Mouse (Mus musculus): ENCODE data around the gene Klk9. TPM values are rescaled to one million over a fixed set of nuclear protein-coding genes. Genes with fewer than 3 reads are reported as not detected.

The Klk9 gene
- polyA plus RNA-seq (2015; fragmentation: Nextera tagmentation; extraction: Ambion mirVana) = 101 and 118 TPM in 2 replicates

- Histone ChIP-seq H3K4me2 (replicated peaks; ENCODE audit: low read depth) (no peak within 1 kb of the TSS), H3K4me3 (ENCODE audit: low read depth, low read length) (no peak within 1 kb of the TSS), H3K9me3 (ENCODE audit: control insufficient read depth, low read length) (no peaks in the 10 kb centered on the region), H3K27me3 (ENCODE audit: control insufficient read depth, insufficient read depth, low read length) (no peaks in the 10 kb centered on the region), H3K4me1 (replicated peaks; ENCODE audit: control insufficient read depth, insufficient read depth) (peaks cover 2% of the 10 kb centered on the region; the same call in 1 of the 2 replicates), H3K9ac (ENCODE audit: low read length) (no peak within 1 kb of the TSS), H3K27ac (replicated peaks) (peak within 1 kb of the TSS; percentile 56), H3K36me3 (ENCODE audit: control insufficient read depth, insufficient read depth, low read length) (no peaks in the 10 kb centered on the region)
- WGBS = 64% methylated on average over 7 of the region's 7 CpGs
- ATAC-seq (ENCODE audit: low FRiP score, low TSS enrichment) (no peak), DNase-seq (ENCODE audit: low spot score) (no peak)
- no peak for TF ChIP-seq CTCF (IDR thresholded peaks at IDR 0.05; ENCODE audit: low read depth)
- TF ChIP-seq EP300 (optimal IDR thresholded peaks at IDR 0.05) = no peak
These were observed at the start of gene Klk9 for GRCm38 (mm10) chr7:43791591-43791990. Gene Klk9, plus strand, starts transcription at chr7:43791891.

GRCm38 (mm10) chr7:43747788-43748187, 43.9 kb upstream of the Klk9 start:
- Histone ChIP-seq H3K4me2 (replicated peaks; ENCODE audit: low read depth) (no peak overlapping the region), H3K36me3 (ENCODE audit: control insufficient read depth, insufficient read depth, low read length) (no peaks in the 10 kb centered on the region), H3K27me3 (ENCODE audit: control insufficient read depth, insufficient read depth, low read length) (no peaks in the 10 kb centered on the region), H3K9me3 (ENCODE audit: control insufficient read depth, low read length) (no peaks in the 10 kb centered on the region), H3K9ac (ENCODE audit: low read length) (no peak overlapping the region), H3K4me3 (ENCODE audit: low read depth, low read length) (no peak overlapping the region), H3K27ac (replicated peaks) (peak overlapping the region; percentile 13; the same call in 1 of the 2 replicates), H3K4me1 (replicated peaks; ENCODE audit: control insufficient read depth, insufficient read depth) (no peaks in the 10 kb centered on the region)
- DNase-seq (ENCODE audit: low spot score) = no peak
- no peak for ATAC-seq (ENCODE audit: low FRiP score, low TSS enrichment)
- no peak for TF ChIP-seq CTCF (IDR thresholded peaks at IDR 0.05; ENCODE audit: low read depth)
- WGBS = 50% methylated on average over 1 of the region's 1 CpGs

GRCm38 (mm10) chr7:43752806-43753205, 38.9 kb upstream of the Klk9 start:
- H3K4me3 ChIP-seq (ENCODE audit: low read depth, low read length) = no peak overlapping the region
- 65% methylated on average over 2 of the region's 2 CpGs for WGBS

GRCm38 (mm10) chr7:43766484-43766883, 25.2 kb upstream of the Klk9 start:
- Histone ChIP-seq H3K36me3 (ENCODE audit: control insufficient read depth, insufficient read depth, low read length) (no peaks in the 10 kb centered on the region), H3K27ac (replicated peaks) (no peak overlapping the region), H3K9ac (ENCODE audit: low read length) (no peak overlapping the region), H3K27me3 (ENCODE audit: control insufficient read depth, insufficient read depth, low read length) (no peaks in the 10 kb centered on the region), H3K4me1 (replicated peaks; ENCODE audit: control insufficient read depth, insufficient read depth) (no peaks in the 10 kb centered on the region), H3K4me3 (ENCODE audit: low read depth, low read length) (no peak overlapping the region), H3K4me2 (replicated peaks; ENCODE audit: low read depth) (no peak overlapping the region), H3K9me3 (ENCODE audit: control insufficient read depth, low read length) (no peaks in the 10 kb centered on the region)
- no peak for TF ChIP-seq EP300 (optimal IDR thresholded peaks at IDR 0.05)
- TF ChIP-seq CTCF (IDR thresholded peaks at IDR 0.05; ENCODE audit: low read depth) = no peak
- DNase-seq (ENCODE audit: low spot score) = no peak
- WGBS = 34% methylated on average over 8 of the region's 8 CpGs
- ATAC-seq (ENCODE audit: low FRiP score, low TSS enrichment) = no peak

More at GRCm38 (mm10) chr7:43752806-43753205, 38.9 kb upstream of the Klk9 start:
- Histone ChIP-seq H3K27ac (replicated peaks) (no peak overlapping the region), H3K27me3 (ENCODE audit: control insufficient read depth, insufficient read depth, low read length) (no peaks in the 10 kb centered on the region), H3K9ac (ENCODE audit: low read length) (no peak overlapping the region), H3K4me2 (replicated peaks; ENCODE audit: low read depth) (no peak overlapping the region), H3K9me3 (ENCODE audit: control insufficient read depth, low read length) (no peaks in the 10 kb centered on the region), H3K36me3 (ENCODE audit: control insufficient read depth, insufficient read depth, low read length) (no peaks in the 10 kb centered on the region), H3K4me1 (replicated peaks; ENCODE audit: control insufficient read depth, insufficient read depth) (no peaks in the 10 kb centered on the region)
- no peak for ATAC-seq (ENCODE audit: low FRiP score, low TSS enrichment)
- TF ChIP-seq CTCF (IDR thresholded peaks at IDR 0.05; ENCODE audit: low read depth) = no peak
- no peak for TF ChIP-seq EP300 (optimal IDR thresholded peaks at IDR 0.05)
- DNase-seq (ENCODE audit: low spot score) = no peak

- 62% methylated on average over 4 of the region's 4 CpGs for WGBS
- H3K4me3 ChIP-seq (ENCODE audit: low read depth, low read length) = no peak within 1 kb of the TSS
- no peaks in the 10 kb centered on the region for H3K36me3 ChIP-seq (ENCODE audit: control insufficient read depth, insufficient read depth, low read length)
- H3K27ac ChIP-seq (replicated peaks) = no peak within 1 kb of the TSS
- no peak within 1 kb of the TSS for H3K9ac ChIP-seq (ENCODE audit: low read length)
- H3K4me2 ChIP-seq (replicated peaks; ENCODE audit: low read depth) = no peak within 1 kb of the TSS
- no peaks in the 10 kb centered on the region for H3K4me1 ChIP-seq (replicated peaks; ENCODE audit: control insufficient read depth, insufficient read depth)
- no peak for DNase-seq (ENCODE audit: low spot score)
- H3K27me3 ChIP-seq (ENCODE audit: control insufficient read depth, insufficient read depth, low read length) = no peaks in the 10 kb centered on the region
- H3K9me3 ChIP-seq (ENCODE audit: control insufficient read depth, low read length) = no peaks in the 10 kb centered on the region
- no peak for ATAC-seq (ENCODE audit: low FRiP score, low TSS enrichment)
- TF ChIP-seq CTCF (IDR thresholded peaks at IDR 0.05; ENCODE audit: low read depth) (no peak), EP300 (optimal IDR thresholded peaks at IDR 0.05) (no peak)
These were observed 23.1 kb upstream of the Klk9 start, which contains the start of gene Klk12 for GRCm38 (mm10) chr7:43768597-43768996. Gene Klk12, plus strand, starts transcription at chr7:43768897.

GRCm38 (mm10) chr7:43769636-43770035, 22.1 kb upstream of the Klk9 start:
- Histone ChIP-seq H3K4me2 (replicated peaks; ENCODE audit: low read depth) (no peak overlapping the region), H3K27ac (replicated peaks) (no peak overlapping the region), H3K4me1 (replicated peaks; ENCODE audit: control insufficient read depth, insufficient read depth) (no peaks in the 10 kb centered on the region), H3K4me3 (ENCODE audit: low read depth, low read length) (no peak overlapping the region), H3K9me3 (ENCODE audit: control insufficient read depth, low read length) (no peaks in the 10 kb centered on the region), H3K27me3 (ENCODE audit: control insufficient read depth, insufficient read depth, low read length) (no peaks in the 10 kb centered on the region), H3K9ac (ENCODE audit: low read length) (no peak overlapping the region), H3K36me3 (ENCODE audit: control insufficient read depth, insufficient read depth, low read length) (no peaks in the 10 kb centered on the region)
- DNase-seq (ENCODE audit: low spot score) = peak; percentile 8
- 85% methylated on average over 8 of the region's 8 CpGs for WGBS
- TF ChIP-seq CTCF (IDR thresholded peaks at IDR 0.05; ENCODE audit: low read depth) (no peak), EP300 (optimal IDR thresholded peaks at IDR 0.05) (no peak)
- ATAC-seq (ENCODE audit: low FRiP score, low TSS enrichment) = no peak
